Mouse (Mus musculus) gastrocnemius, adult 2 months (tissue): ENCODE data around the gene Slc25a23. TPM values are rescaled to one million over a fixed set of nuclear protein-coding genes. Genes with fewer than 3 reads are reported as not detected.
"Not testable (repeated sequence)": the region's sequence is repeated elsewhere in the genome, so short reads cannot be mapped to it uniquely, and the experiment has no call there.

Experiments used
- DNase-seq: peaks from one replicate; pipeline ENCODE4 v3.0.0; 2022
- H3K27ac ChIP-seq: fragments of 200-600 bp; 2 replicates; pipeline ENCODE4 v1.8.1; 2022; ENCODE audit warnings: mild to moderate bottlenecking
- H3K4me3 ChIP-seq: fragments of 200-600 bp; 2 replicates; pipeline ENCODE4 v1.8.1; 2022; ENCODE audit warnings: mild to moderate bottlenecking, moderate library complexity
- CTCF ChIP-seq: fragments of 200-600 bp; IDR thresholded peaks from 2 replicates; pipeline ENCODE4 v1.8.1; 2022; ENCODE audit warnings: antibody characterized with exemption, mild to moderate bottlenecking, moderate library complexity
- intact Hi-C: fragments of 180-260 bp; cut with DNase I; formaldehyde crosslinking; loops from one replicate; pipeline ENCODE4 v1.15.1; 2025
- total RNA-seq, 2 experiments: library from RNA; stranded (reverse); gene quantifications; 2 replicates each; pipeline ENCODE4 v1.2.3; 2021

Gene Slc25a23
- total RNA-seq, 2 experiments from 2014 or later: 34.4 to 52.2 TPM

DNA sequence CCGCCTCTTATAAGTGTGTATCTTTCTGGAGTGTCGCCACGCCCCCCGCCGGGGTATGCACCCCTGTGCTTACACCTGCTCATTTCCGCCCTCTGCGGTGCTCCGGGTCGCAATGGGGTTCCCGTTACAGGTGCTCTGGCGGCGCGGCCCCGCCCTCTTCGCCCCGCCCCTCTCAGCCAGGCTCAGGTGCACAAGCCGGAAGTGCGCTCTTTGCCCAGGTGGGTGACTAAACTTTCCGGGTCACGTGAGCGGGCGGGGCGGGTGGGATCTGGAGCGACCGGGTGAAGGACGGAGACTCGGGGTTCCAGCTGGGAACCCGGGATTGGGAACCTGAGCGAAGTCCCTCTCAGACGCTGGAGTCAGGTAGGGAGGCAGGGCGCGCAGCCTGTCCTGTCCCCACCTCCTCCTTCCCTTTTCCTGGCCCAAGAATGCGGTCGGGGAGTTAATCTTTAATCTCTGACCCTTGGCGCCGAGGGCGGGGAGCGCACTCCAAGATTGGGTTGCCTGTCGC is 2.4 kb upstream of the Slc25a23 start:
- intact Hi-C loops: no loop called here
- no peak overlapping the region for H3K27ac ChIP-seq
- peak; percentile 32 for DNase-seq
- no peak for TF ChIP-seq CTCF
- H3K4me3 ChIP-seq: peak overlapping the region; percentile 61

DNA sequence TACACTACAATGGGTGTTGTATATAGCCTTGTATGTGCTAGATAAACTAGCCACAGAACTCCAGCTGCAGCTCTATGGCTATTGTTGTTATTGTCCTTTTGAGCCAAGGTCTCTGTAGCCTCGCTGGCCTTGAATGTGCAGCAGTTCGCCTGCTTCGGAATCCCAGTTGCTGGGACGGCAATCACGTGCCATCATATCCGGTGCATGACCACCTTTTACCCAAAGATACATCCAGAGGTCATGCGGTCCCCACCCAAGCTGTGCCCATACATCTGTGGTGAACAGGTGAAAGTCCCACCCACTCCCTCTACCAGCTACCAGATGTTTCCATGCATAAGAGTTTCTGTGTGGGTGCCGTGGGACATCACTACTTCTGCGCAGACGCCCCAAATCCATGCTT is 1.4 kb upstream of the Slc25a23 start:
- H3K4me3 ChIP-seq: peak overlapping the region; percentile 89
- no peak for TF ChIP-seq CTCF
- DNase-seq: no peak
- H3K27ac ChIP-seq: no peak overlapping the region
- intact Hi-C loops: loop anchor here (2.0 kb wide), 1 partner anchor 106 kb away; no protein-coding TSS in a partner anchor

DNA sequence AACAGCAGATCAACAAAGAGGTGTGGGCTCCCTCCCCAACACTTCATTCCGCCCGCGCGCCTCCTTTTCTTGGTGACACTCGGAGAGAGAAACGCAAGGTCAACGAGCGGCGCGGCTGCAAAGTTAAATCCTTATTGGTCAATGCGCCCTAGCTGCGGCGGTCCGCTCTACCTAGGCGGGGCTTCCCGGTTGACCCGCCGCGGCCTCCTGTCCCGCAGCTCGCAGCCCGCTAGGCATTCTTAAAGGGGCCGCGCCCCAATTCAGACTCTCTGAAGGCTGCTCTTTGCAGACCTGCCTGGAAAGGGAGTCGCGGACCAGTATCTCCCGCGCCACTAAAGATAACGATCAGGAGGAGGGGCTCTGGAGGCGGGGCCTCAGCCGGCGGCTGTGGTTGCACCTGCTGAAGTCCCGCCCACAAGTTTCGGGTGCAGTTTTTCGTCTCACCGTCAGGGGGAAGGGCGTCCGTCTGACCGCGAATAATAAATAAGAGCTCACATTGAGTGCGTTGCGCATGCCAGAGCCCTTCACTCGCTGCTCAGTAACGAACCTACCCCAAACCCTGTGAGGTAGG is 653 bp upstream of the Slc25a23 start:
- TF ChIP-seq CTCF: peak; percentile 82
- Histone ChIP-seq H3K27ac (peak overlapping the region; percentile 87), H3K4me3 (peak overlapping the region; percentile 89)
- intact Hi-C loops: loop anchor here (2.0 kb wide), 1 partner anchor 106 kb away; no protein-coding TSS in a partner anchor
- DNase-seq: peak; percentile 97

DNA sequence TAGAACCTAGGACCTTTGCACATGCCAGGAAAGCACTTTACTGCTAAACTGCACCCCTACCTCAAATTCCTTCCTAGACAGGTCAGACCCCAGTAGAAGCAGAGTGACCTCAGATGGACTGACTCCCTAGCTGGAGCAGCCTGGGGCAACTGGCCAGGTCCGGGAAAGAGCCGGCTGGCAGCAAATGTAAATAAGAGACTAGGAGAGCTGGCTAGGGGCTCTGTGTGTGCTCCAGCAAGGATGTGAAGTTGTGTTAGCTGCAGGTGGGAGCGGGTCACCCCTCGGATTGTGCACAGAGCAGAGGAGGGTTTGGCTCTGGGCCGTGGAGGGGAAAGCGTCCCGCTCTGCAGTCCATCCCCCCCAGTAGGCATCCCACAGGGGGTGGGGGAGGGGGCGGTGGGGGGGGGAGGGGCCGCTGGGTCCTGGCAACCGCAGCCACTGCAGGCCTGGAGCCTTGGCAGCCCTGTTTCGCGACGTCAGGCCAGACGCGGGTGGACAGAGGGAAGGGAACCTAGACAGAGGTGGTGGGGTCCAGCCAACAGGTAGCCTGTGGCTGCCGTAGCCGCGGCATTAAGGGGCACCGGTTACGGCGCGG is 675 bp downstream of the Slc25a23 start, which contains the start of gene Crb3:
Crb3 (plus strand) TSS at position 215 of the 595 bp plus-strand sequence.
- peak; percentile 69 for DNase-seq
- intact Hi-C loops: loop anchor here (2.0 to 10.0 kb wide), 3 partner anchors 26 to 227 kb away; partner anchors contain the start of genes Rfx2 and Vav1
- Histone ChIP-seq H3K4me3 (peak within 1 kb of the TSS; percentile 89), H3K27ac (peak within 1 kb of the TSS; percentile 87)
- TF ChIP-seq CTCF: no peak

GRCm38 (mm10) chr17:57056246-57056645 is 3.4 kb downstream of the Slc25a23 start:
- intact Hi-C loops: loop anchor here (5.0 to 10.0 kb wide), 2 partner anchors 219 to 224 kb away; partner anchors contain the start of genes Rfx2 and Vav1

DNA sequence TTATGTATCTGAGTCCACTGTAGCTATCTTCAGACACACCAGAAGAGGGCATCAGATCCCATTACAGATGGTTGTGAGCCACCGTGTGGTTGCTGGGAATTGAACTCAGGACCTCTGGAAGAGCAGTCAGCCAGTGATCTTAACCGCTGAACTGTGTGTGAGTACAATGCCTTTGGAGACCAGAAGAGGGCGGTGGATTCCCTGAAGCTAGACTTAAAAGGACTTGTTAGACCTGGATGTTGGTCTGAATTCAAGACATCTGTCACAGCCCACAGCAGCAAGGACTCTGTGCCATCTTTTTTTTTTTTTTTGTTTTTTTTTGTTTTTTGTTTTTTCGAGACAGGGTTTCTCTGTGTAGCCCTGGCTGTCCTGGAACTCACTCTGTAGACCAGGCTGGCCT is 8.0 kb downstream of the Slc25a23 start:
- TF ChIP-seq CTCF: peak; percentile 18; the same call in 1 of the 2 replicates
- not testable (repeated sequence) for H3K4me3 ChIP-seq, DNase-seq, H3K27ac ChIP-seq
- intact Hi-C loops: loop anchor here (10.0 kb wide), 1 partner anchor 223 kb away; the partner anchor contains the start of gene Vav1

More at GRCm38 (mm10) chr17:57056246-57056645, 3.4 kb downstream of the Slc25a23 start:
- no peak for TF ChIP-seq CTCF
- Histone ChIP-seq H3K4me3 (no peak overlapping the region), H3K27ac (no peak overlapping the region)
- DNase-seq: no peak

DNA sequence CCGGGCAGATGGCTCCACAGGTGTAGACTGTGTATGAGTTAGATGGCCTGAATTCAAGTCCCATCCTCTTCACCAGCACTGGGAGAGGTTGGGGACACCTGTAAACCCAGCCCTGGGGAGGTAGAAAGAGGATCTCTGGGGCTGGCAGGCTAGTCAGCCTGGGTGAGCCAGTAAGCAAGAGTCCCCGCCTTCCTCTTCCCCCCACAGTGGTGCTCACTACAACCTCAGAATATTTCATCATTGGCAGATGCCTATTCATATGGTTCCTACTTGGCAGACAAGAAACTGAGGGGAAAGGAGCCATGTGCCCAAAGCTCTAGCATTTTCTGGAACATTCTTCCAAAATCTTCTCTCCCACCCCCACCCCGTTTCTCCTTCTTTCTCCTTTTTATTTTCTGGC is 10.8 kb downstream of the Slc25a23 start:
- Histone ChIP-seq H3K27ac (no peak overlapping the region), H3K4me3 (no peak overlapping the region)
- intact Hi-C loops: no loop called here
- DNase-seq: no peak
- no peak for TF ChIP-seq CTCF

DNA sequence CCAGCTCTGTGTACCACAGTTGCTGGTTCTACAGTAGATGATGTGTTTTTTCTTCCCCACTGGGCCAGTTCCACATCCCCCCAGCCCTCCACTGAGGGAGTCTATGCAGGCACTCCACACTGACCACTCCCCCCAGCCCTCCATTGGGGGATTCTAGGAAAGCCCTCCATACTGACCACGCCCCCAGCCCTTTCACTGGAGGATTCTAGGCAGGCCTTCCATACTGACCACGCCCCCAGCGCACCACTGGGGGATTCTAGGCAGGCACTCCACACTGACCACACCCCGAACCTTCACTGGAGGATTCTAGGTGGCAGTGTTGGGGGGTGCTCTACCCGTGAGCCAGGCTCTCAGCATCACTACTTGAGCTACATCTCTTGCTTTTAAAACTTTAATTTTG is 12.3 kb downstream of the Slc25a23 start:
- no peak for TF ChIP-seq CTCF
- no peak for DNase-seq
- Histone ChIP-seq H3K4me3 (no peak overlapping the region), H3K27ac (no peak overlapping the region)
- intact Hi-C loops: no loop called here

DNA sequence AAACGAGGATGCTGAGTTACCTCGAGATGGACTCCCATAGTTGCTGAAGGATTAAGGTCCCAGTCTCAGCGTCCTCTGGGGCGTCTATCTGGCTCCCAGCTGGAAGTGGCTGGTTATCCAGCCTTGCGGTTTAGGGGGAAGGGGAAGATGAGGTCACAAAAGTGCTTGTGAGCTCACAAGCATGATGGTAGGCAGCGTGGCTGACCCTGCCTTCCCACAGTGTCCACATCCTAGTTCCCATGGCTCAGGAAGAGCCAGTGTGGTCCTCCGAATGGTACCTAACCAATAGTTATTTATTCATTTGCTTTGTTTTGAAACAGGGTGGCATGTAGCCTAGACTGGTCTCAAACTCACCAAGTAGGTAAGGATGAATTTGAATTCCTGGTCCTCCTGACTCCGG is 18.1 kb downstream of the Slc25a23 start, which contains the start of gene Slc25a41:
Slc25a41 (minus strand) TSS at position 101 of the 400 bp plus-strand sequence.
- intact Hi-C loops: no loop called here
- H3K27ac ChIP-seq: no peak within 1 kb of the TSS
- H3K4me3 ChIP-seq: no peak within 1 kb of the TSS
- TF ChIP-seq CTCF: no peak
- no peak for DNase-seq

DNA sequence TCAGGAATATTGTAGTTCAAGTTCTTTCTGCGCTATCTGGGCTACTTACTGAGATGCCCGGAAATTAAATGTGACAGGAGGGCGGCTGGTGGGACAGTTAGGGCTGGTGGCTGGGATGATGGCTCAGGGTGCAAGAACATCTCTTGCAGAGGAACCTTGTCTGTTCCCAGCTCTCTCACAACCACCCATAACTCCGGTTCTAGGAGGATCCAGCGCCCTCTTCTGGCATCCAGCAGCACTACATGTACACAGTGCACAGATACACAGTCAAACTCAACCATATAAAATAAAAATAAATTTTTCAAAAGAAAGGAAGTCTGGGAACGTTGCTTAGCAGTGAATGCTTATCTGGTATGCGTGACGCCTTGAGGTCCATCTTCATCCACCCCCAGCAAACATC is 20.7 kb downstream of the Slc25a23 start:
- H3K4me3 ChIP-seq: no peak overlapping the region
- intact Hi-C loops: no loop called here

GRCm38 (mm10) chr17:57032854-57033253 is 26.8 kb downstream of the Slc25a23 start:
- no peak for TF ChIP-seq CTCF
- Histone ChIP-seq H3K27ac (peak overlapping the region; percentile 90), H3K4me3 (no peak overlapping the region)
- intact Hi-C loops: loop anchor here (2.0 kb wide), 1 partner anchor 26 kb away; the partner anchor contains the start of genes Crb3 and Slc25a23
- no peak for DNase-seq

More for the DNA sequence above, 20.7 kb downstream of the Slc25a23 start:
- TF ChIP-seq CTCF: peak; percentile 26; the same call in 1 of the 2 replicates
- H3K27ac ChIP-seq: no peak overlapping the region
- no peak for DNase-seq

DNA sequence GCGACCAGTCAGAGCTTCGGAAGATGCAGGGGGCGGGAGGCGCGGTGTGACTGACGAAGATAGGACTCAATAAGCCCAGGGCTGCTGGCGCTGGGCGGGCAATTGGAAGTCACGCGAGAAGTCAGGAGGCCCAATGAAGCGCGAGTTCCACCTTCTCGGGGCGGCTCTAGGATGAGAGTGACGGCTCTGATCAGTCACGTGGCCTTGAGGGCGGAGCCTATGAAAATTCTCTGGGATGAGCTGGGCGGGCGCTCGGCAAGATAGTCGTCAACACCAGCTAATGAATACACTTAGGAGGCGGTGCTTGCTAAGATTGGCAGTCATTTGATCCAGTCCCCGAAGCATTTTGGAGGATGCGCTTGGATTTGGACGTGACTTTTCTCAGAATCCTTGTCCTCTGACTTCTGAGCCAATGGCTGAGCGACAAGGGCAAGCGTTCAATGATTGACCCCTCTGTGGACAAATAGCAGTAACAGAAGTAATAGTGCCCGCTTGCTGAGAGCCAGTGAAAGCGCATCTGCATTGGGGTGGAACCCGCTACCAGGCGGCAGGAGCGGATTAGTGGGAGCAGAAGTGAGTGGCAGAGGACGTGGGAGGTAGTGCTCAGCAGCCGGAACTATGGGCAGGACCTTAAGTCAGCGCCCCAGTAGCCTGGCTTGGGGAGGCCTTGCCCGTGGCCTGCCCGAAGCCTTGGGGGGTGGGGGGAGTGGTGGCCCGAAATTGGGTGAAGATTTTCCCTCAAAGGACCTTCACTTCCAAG is 27.8 kb downstream of the Slc25a23 start:
- intact Hi-C loops: loop anchor here (2.0 kb wide), 1 partner anchor 27 kb away; the partner anchor contains the start of genes Crb3 and Slc25a23
- TF ChIP-seq CTCF: no peak
- DNase-seq: peak; percentile 100
- H3K27ac ChIP-seq: peak overlapping the region; percentile 90
- H3K4me3 ChIP-seq: peak overlapping the region; percentile 70
